Mouse (Mus musculus): Measurements from ENCODE around the gene Ccdc59.

GRCm38 (mm10) chr10:105850286-105850685 is 9.4 kb downstream of the Ccdc59 start:
- TF ChIP-seq CTCF (IDR thresholded peaks at IDR 0.05; ENCODE audit: insufficient read depth, low read length) (no peak), POLR2A (IDR thresholded peaks at IDR 0.05; ENCODE audit: borderline replicate concordance, extremely low read depth, low read depth, low read length) (no peak)

Data from lung, adult 2 months (tissue).